Mouse (Mus musculus) ES-Bruce4 (cell line): ENCODE measurements at regions not wholly inside any gene's neighbourhood (a gene's known extent, or its start where the extent isn't known, plus 50 kb on each side); places are given as distances from the start of the nearest gene placed in this dataset.

Source experiments
- CTCF ChIP-seq: IDR thresholded peaks from one replicate; pipeline ENCODE4 v1.8.1; 2011; ENCODE audit warnings: low read depth, low read length
- EP300 ChIP-seq: IDR thresholded peaks from 2 replicates; pipeline ENCODE4 v1.6.1; 2011; ENCODE audit warnings: low read depth, low read length; ENCODE audit not compliant: insufficient read depth

DNA sequence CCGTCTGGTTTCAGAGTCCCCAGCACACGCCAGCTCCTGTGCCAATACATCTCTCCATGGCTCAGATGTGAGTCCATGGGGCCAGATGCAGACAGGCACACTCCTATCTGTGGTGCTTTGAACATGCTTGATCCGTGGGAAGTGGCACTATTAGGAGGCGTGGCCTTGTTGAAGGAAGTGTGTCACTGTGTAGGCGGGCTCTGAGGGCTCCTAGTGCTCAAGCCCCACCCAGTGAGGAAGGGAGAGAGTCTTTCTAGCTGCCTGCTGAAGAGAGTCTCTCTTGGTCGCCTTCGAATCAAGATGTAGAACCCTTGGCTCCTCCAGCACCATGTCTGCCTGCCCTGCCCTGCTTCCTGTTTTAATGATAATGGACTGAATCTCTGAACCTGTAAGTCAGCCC lies 194.7 kb upstream of the Mvb12b start:
- TF ChIP-seq EP300 (no peak), CTCF (no peak)
